Mouse (Mus musculus) midbrain, embryonic 14.5 days (tissue): Measurements from ENCODE around the gene Bpifa5. TPM values are rescaled to one million over a fixed set of nuclear protein-coding genes. Genes with fewer than 3 reads are reported as not detected.
A peak's percentile ranks its signal among the peaks of the same experiment; 100 is the strongest.

Source experiments
- ATAC-seq: fragments of 200-750 bp; cut with Nextera tagmentation; 2 replicates; pipeline ENCODE4 v1.8.0; 2017; ENCODE audit warnings: moderate number of reproducible peaks, moderate library complexity; ENCODE audit not compliant: low FRiP score, low TSS enrichment
- DNase-seq: peaks from one replicate; pipeline ENCODE4 v3.0.0-alpha.2; 2015
- H3K27ac ChIP-seq: fragments of 300-500 bp; sonication (generic); replicated peaks from 2 replicates; pipeline ENCODE4 v1.5.1; 2014; ENCODE audit warnings: mild to moderate bottlenecking, low read depth, low read length, moderate library complexity
- H3K27me3 ChIP-seq: fragments of 300-500 bp; sonication (generic); 2 replicates; pipeline ENCODE4 v1.6.1; 2014; ENCODE audit warnings: low read length, control low read depth, mixed read lengths; ENCODE audit not compliant: control insufficient read depth, insufficient read depth
- H3K36me3 ChIP-seq: fragments of 300-500 bp; sonication (generic); 2 replicates; pipeline ENCODE4 v1.6.1; 2014; ENCODE audit warnings: low read length, control low read depth; ENCODE audit not compliant: control insufficient read depth, insufficient read depth
- H3K4me1 ChIP-seq: fragments of 300-500 bp; sonication (generic); 2 replicates; pipeline ENCODE4 v1.6.1; 2014; ENCODE audit warnings: mild to moderate bottlenecking, antibody characterized with exemption, low read length, control low read depth; ENCODE audit not compliant: control insufficient read depth, insufficient read depth
- H3K4me2 ChIP-seq: fragments of 300-500 bp; sonication (generic); 2 replicates; pipeline ENCODE4 v1.6.1; 2014; ENCODE audit warnings: mild to moderate bottlenecking, low read length, moderate library complexity
- H3K4me3 ChIP-seq: fragments of 300-500 bp; sonication (generic); replicated peaks from 2 replicates; pipeline ENCODE4 v1.5.1; 2014; ENCODE audit warnings: low read depth, low read length
- H3K9ac ChIP-seq: fragments of 300-500 bp; sonication (generic); replicated peaks from 2 replicates; pipeline ENCODE4 v1.6.1; 2014; ENCODE audit warnings: mild to moderate bottlenecking, low read length, moderate library complexity
- H3K9me3 ChIP-seq: fragments of 300-500 bp; sonication (generic); 2 replicates; pipeline ENCODE4 v1.6.1; 2016; ENCODE audit warnings: low read length, control low read depth, mixed read lengths; ENCODE audit not compliant: control insufficient read depth
- WGBS: fragments of 180-500 bp; shearing (Covaris S2); extraction: QIAGEN DNeasy Blood & Tissue Kit; methylation state at CpG from one replicate; pipeline ENCODE4 v1.1.7; 2014; 5-methylcytosine and 5-hydroxymethylcytosine counted together
- polyA plus RNA-seq: library from polyadenylated mRNA; unstranded; fragments of >200 nt; fragmentation: Nextera tagmentation; extraction: Ambion mirVana; gene quantifications from 2 replicates; pipeline ENCODE4 v1.2.1, GENCODE M21; 2014

The Bpifa5 gene
- polyA plus RNA-seq, 1 experiment from 2014 or later: not detected

DNA sequence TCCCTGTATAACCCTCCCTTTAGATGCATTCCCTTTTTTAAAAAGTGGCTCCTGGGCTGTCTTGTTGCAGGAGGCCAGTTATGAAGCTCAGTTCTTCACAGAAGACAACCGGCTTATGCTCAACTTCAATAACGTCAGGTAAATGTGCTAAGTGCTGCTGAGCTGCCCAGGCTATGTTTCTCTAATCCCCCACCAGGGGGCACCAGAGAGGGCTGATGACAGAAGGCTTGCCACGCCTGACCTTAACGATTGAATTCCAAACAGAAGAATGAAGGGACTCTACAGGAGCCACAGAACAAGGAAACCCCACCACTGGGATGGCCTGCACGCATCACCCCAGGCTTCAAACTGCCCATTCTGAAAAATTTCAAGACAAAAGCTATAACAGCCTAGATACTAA lies 52.8 kb downstream of the Bpifa5 start:
- Histone ChIP-seq H3K4me1 (no peaks in the 10 kb centered on the region), H3K9me3 (no peaks in the 10 kb centered on the region), H3K27ac (no peak overlapping the region), H3K4me2 (no peak overlapping the region), H3K9ac (no peak overlapping the region), H3K36me3 (no peaks in the 10 kb centered on the region), H3K4me3 (no peak overlapping the region), H3K27me3 (no peaks in the 10 kb centered on the region)
- DNase-seq: peak; percentile 82
- 17% methylated on average over 5 of the region's 5 CpGs for WGBS
- ATAC-seq: no peak

Other genes starting within 250 kb of the Bpifa5 start
- gene Bpifb3, start 244.4 kb upstream of the Bpifa5 start, polyA plus RNA-seq: not detected in 2 replicates
- not detected in 2 replicates for gene Bpifb4, start 224.4 kb upstream of the Bpifa5 start, polyA plus RNA-seq
- gene Bpifa6, start 187.7 kb upstream of the Bpifa5 start, polyA plus RNA-seq: not detected in 2 replicates
- gene Bpifa2, start 154.3 kb upstream of the Bpifa5 start, polyA plus RNA-seq: not detected in 2 replicates
- not detected in 2 replicates for gene Bpifa3, start 32.3 kb upstream of the Bpifa5 start, polyA plus RNA-seq
- gene Bpifa1, start 19.7 kb upstream of the Bpifa5 start, polyA plus RNA-seq: not detected in 2 replicates
- gene Bpifb1, start 28.2 kb downstream of the Bpifa5 start, polyA plus RNA-seq: 0.13 and 0.17 TPM in 2 replicates
- not detected in 2 replicates for gene Bpifb5, start 61.1 kb downstream of the Bpifa5 start, polyA plus RNA-seq
- gene Bpifb9a, start 95.2 kb downstream of the Bpifa5 start, polyA plus RNA-seq: not detected in 2 replicates
- not detected in 2 replicates for gene Bpifb9b, start 144.6 kb downstream of the Bpifa5 start, polyA plus RNA-seq
- gene Cdk5rap1, start 210.4 kb downstream of the Bpifa5 start, polyA plus RNA-seq: 11.0 and 22.9 TPM in 2 replicates
- gene Snta1, start 245.5 kb downstream of the Bpifa5 start, polyA plus RNA-seq: 4.0 and 5.8 TPM in 2 replicates